Mouse (Mus musculus): ENCODE measurements around the gene Gm6460. TPM values are rescaled to one million over a fixed set of nuclear protein-coding genes. Genes with fewer than 3 reads are reported as not detected.
"Not testable (repeated sequence)": the region's sequence is repeated elsewhere in the genome, so short reads cannot be mapped to it uniquely, and the experiment has no call there.

The Gm6460 gene
- not detected in 2 replicates for polyA plus RNA-seq (2015; fragmentation: Nextera tagmentation; extraction: Ambion mirVana)

- H3K4me2 ChIP-seq (replicated peaks; ENCODE audit: low read depth); H3K4me1 ChIP-seq (replicated peaks; ENCODE audit: control insufficient read depth, insufficient read depth); DNase-seq (ENCODE audit: low spot score); H3K36me3 ChIP-seq (ENCODE audit: control insufficient read depth, insufficient read depth, low read length); ATAC-seq (ENCODE audit: low FRiP score, low TSS enrichment); H3K27me3 ChIP-seq (ENCODE audit: control insufficient read depth, insufficient read depth, low read length); H3K27ac ChIP-seq (replicated peaks); H3K9me3 ChIP-seq (ENCODE audit: control insufficient read depth, low read length); H3K4me3 ChIP-seq (ENCODE audit: low read depth, low read length); H3K9ac ChIP-seq (ENCODE audit: low read length): not testable (repeated sequence)
- WGBS, result no CpG with 5 or more reads among the region's 3 CpGs
Observed at GRCm38 (mm10) chr5:11594613-11595012, at the start of gene Gm6460. Gene Gm6460 (plus strand): TSS chr5:11594913.

Other genes starting within 250 kb of the Gm6460 start
- gene Gm8897, start 178.5 kb upstream of the Gm6460 start, polyA plus RNA-seq (2015; fragmentation: Nextera tagmentation; extraction: Ambion mirVana), result not detected in 2 replicates
- gene Gm8906, start 92.2 kb upstream of the Gm6460 start, polyA plus RNA-seq (2015; fragmentation: Nextera tagmentation; extraction: Ambion mirVana), result not detected in 2 replicates
- gene Gm8922, start 87.0 kb downstream of the Gm6460 start, polyA plus RNA-seq (2015; fragmentation: Nextera tagmentation; extraction: Ambion mirVana), result not detected in 2 replicates
- not detected in 2 replicates for gene Gm8926, start 175.6 kb downstream of the Gm6460 start, polyA plus RNA-seq (2015; fragmentation: Nextera tagmentation; extraction: Ambion mirVana)